Mouse (Mus musculus): ENCODE data around the gene Foxp1. TPM values are rescaled to one million over a fixed set of nuclear protein-coding genes. Genes with fewer than 3 reads are reported as not detected.

Gene Foxp1
- total and polyA plus RNA-seq, 3 experiments, result 57.4 to 88.1 (median 79.8) TPM

DNA sequence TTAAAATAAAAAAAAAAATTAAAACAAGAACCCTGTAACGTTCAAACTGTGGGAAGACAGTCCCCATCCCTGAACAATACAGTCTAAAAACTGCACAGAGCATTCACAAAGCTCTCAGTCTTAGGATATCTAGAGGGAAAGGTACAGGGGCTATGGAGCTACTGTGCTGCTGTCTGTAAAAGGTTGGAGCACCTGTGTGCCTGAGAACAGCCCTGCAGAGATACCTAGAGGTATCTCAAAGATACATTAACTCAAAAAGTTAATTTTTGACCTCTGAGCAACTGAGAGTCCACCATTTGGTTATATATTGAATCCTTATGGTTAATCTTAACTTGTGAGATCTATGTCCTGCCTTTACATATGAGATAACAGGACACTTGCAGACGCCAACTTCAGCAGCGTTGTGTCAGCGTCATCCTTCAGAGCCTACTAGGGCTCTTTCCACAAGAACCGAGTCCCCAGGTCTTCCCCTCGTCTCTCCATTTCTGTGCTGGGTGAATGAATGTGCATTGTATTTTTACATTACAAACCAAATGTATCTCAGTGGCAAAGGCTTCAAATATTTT is 30.5 kb downstream of the Foxp1 start:
- Histone ChIP-seq H3K4me3 (ENCODE audit: low read depth, low read length) (no peak overlapping the region), H3K4me1 (ENCODE audit: insufficient read depth, low read depth, low read length) (peaks cover 6% of the 10 kb centered on the region; the same call in 1 of the 2 replicates), H3K36me3 (replicated peaks) (peaks cover 32% of the 10 kb centered on the region), H3K27me3 (ENCODE audit: insufficient read depth, low read length) (no peaks in the 10 kb centered on the region), H3K9me3 (replicated peaks) (no peaks in the 10 kb centered on the region)
- DNase-seq (ENCODE audit: low spot score) (no peak), ATAC-seq (ENCODE audit: extremely low read depth, insufficient number of reproducible peaks, low FRiP score, poor library complexity, severe bottlenecking) (no peak)
- no peak for TF ChIP-seq CTCF (IDR thresholded peaks at IDR 0.05; ENCODE audit: low read depth, low read length)
- TF ChIP-seq GATA1 (IDR thresholded peaks at IDR 0.05; ENCODE audit: borderline replicate concordance, low read length), result no peak
- TF ChIP-seq POLR2AphosphoS5 (IDR thresholded peaks at IDR 0.05; ENCODE audit: insufficient replicate concordance, low read depth, low read length), result no peak
- no peak for TF ChIP-seq GATA2 (IDR thresholded peaks at IDR 0.05; ENCODE audit: borderline replicate concordance, low read depth, low read length)
- no peak for TF ChIP-seq TAL1 (conservative IDR thresholded peaks at IDR 0.05; ENCODE audit: low read depth, low read length)

DNA sequence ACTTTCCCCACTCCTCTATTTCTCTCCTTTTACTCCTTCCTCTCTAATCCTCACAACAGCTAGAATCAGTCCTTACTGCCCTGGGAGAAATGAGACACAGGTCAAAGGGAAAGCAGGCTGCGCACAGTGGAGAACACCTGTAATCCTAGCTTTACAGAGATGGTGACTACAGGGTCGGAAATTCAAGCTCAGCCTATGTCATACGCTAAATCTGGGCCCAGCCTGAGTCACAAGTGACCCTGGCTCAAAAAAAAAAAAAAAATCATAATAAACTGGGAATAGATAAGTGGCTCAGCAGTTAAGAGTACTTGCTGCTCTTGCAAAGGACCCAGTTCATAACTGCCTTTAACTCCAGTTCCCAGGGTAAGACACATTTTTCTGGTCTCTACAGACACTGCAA is 31.4 kb downstream of the Foxp1 start:
- Histone ChIP-seq H3K9me3 (replicated peaks) (no peaks in the 10 kb centered on the region), H3K36me3 (replicated peaks) (peaks cover 28% of the 10 kb centered on the region), H3K4me1 (ENCODE audit: insufficient read depth, low read depth, low read length) (peaks cover 6% of the 10 kb centered on the region; the same call in 1 of the 2 replicates), H3K27me3 (ENCODE audit: insufficient read depth, low read length) (no peaks in the 10 kb centered on the region), H3K4me3 (ENCODE audit: low read depth, low read length) (no peak overlapping the region)
- ATAC-seq (ENCODE audit: extremely low read depth, insufficient number of reproducible peaks, low FRiP score, poor library complexity, severe bottlenecking), result no peak
- DNase-seq (ENCODE audit: low spot score), result no peak
- TF ChIP-seq CTCF (IDR thresholded peaks at IDR 0.05; ENCODE audit: low read depth, low read length) (no peak), GATA1 (IDR thresholded peaks at IDR 0.05; ENCODE audit: borderline replicate concordance, low read length) (no peak), TAL1 (conservative IDR thresholded peaks at IDR 0.05; ENCODE audit: low read depth, low read length) (no peak), POLR2AphosphoS5 (IDR thresholded peaks at IDR 0.05; ENCODE audit: insufficient replicate concordance, low read depth, low read length) (no peak), GATA2 (IDR thresholded peaks at IDR 0.05; ENCODE audit: borderline replicate concordance, low read depth, low read length) (no peak)

DNA sequence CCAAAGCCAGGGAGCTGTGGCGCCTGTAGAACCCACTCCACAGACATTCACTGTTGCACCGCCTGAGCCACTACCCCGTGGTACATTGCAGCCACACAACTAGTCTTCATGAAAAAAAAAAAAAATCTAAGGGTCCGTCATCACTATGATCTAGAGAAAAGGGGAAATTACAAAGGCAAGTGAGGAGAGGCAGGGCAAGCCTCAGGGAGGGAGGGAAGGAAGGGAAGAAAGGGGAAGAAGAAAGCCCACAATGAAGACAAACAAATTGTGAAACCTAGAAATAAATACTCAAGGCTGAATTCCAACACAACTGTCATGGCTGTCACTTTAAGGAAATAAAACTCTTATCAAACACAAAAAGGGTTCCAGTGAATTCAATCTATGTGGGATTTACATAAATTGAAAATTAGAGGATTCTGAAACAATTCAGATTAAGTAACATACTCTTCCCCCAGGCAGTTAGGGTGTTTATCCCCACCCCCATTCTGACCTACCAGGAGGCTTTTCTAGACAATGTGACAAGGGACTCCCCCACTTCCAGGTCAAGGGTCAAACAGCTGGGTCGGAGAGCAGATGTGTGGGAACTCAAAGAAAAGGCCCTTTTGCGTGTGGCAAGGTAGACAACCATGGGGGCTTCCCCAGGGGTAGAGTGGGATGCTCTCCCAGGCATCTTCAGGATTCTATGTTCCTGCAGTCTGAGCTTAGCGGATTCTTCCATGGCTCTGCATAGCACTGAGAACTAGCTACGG is 32.4 kb downstream of the Foxp1 start:
- H3K9me3 ChIP-seq (replicated peaks), result no peaks in the 10 kb centered on the region
- peaks cover 38% of the 10 kb centered on the region for H3K36me3 ChIP-seq (replicated peaks)
- DNase-seq (ENCODE audit: low spot score) (no peak), ATAC-seq (ENCODE audit: extremely low read depth, insufficient number of reproducible peaks, low FRiP score, poor library complexity, severe bottlenecking) (no peak)
- no peak overlapping the region for H3K4me3 ChIP-seq (ENCODE audit: low read depth, low read length)
- no peaks in the 10 kb centered on the region for H3K27me3 ChIP-seq (ENCODE audit: insufficient read depth, low read length)
- no peak for TF ChIP-seq TAL1 (conservative IDR thresholded peaks at IDR 0.05; ENCODE audit: low read depth, low read length)
- TF ChIP-seq GATA1 (IDR thresholded peaks at IDR 0.05; ENCODE audit: borderline replicate concordance, low read length), result no peak
- no peak for TF ChIP-seq POLR2AphosphoS5 (IDR thresholded peaks at IDR 0.05; ENCODE audit: insufficient replicate concordance, low read depth, low read length)
- TF ChIP-seq CTCF (IDR thresholded peaks at IDR 0.05; ENCODE audit: low read depth, low read length), result no peak
- no peak for TF ChIP-seq GATA2 (IDR thresholded peaks at IDR 0.05; ENCODE audit: borderline replicate concordance, low read depth, low read length)
- peaks cover 6% of the 10 kb centered on the region; the same call in 1 of the 2 replicates for H3K4me1 ChIP-seq (ENCODE audit: insufficient read depth, low read depth, low read length)

GRCm38 (mm10) chr6:99489423-99489822 is 33.1 kb downstream of the Foxp1 start:
- peaks cover 41% of the 10 kb centered on the region for H3K36me3 ChIP-seq (replicated peaks)
- H3K4me1 ChIP-seq (ENCODE audit: insufficient read depth, low read depth, low read length), result peaks cover 6% of the 10 kb centered on the region; the same call in 1 of the 2 replicates
- no peak overlapping the region for H3K4me3 ChIP-seq (ENCODE audit: low read depth, low read length)
- TF ChIP-seq POLR2AphosphoS5 (IDR thresholded peaks at IDR 0.05; ENCODE audit: insufficient replicate concordance, low read depth, low read length), result no peak
- H3K27me3 ChIP-seq (ENCODE audit: insufficient read depth, low read length), result no peaks in the 10 kb centered on the region
- DNase-seq (ENCODE audit: low spot score), result no peak
- ATAC-seq (ENCODE audit: extremely low read depth, insufficient number of reproducible peaks, low FRiP score, poor library complexity, severe bottlenecking), result no peak
- H3K9me3 ChIP-seq (replicated peaks), result no peaks in the 10 kb centered on the region

- DNase-seq (ENCODE audit: low spot score) (no peak), ATAC-seq (ENCODE audit: extremely low read depth, insufficient number of reproducible peaks, low FRiP score, poor library complexity, severe bottlenecking) (no peak)
- Histone ChIP-seq H3K27me3 (ENCODE audit: insufficient read depth, low read length) (no peaks in the 10 kb centered on the region), H3K4me1 (ENCODE audit: insufficient read depth, low read depth, low read length) (peaks cover 6% of the 10 kb centered on the region; the same call in 1 of the 2 replicates), H3K36me3 (replicated peaks) (peaks cover 59% of the 10 kb centered on the region), H3K4me3 (ENCODE audit: low read depth, low read length) (no peak overlapping the region), H3K9me3 (replicated peaks) (no peaks in the 10 kb centered on the region)
- TF ChIP-seq GATA1 (IDR thresholded peaks at IDR 0.05; ENCODE audit: borderline replicate concordance, low read length) (no peak), TAL1 (conservative IDR thresholded peaks at IDR 0.05; ENCODE audit: low read depth, low read length) (no peak)
Observed at GRCm38 (mm10) chr6:99485884-99486640, 36.5 kb downstream of the Foxp1 start.

DNA sequence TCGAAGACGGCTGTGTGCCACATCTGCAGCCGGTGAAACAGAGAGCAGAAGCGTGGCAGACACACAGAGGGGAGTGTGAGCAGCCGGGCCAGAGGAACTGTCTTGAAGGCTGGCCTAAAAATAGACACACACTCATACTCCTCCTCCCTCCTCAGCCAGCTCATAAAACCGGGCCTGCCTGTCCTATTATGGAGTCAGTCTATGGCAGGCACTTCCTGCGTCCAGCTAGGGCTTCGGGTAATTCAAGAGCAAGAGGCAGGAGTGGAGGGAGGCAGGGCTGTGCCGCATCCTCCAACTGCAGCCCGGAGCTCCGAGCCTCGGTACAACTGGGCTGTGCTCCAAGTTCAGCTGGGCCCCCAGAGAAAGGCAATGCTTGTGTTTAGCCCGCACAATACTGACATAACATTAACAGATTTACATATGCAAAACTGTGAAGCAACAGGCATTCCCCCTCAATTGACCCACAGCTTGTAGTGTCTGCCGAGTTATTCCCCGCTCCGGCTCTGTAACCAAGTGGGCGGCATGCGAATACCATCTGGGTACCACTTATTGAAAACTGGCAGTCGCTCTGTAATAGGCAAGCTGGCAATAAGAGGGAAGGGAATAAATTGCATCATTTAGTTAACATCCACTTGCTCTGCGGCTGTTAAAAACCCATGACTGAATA is 37.2 kb downstream of the Foxp1 start:
- peaks cover 2% of the 10 kb centered on the region; the same call in 1 of the 2 replicates for H3K4me1 ChIP-seq (ENCODE audit: insufficient read depth, low read depth, low read length)
- ATAC-seq (ENCODE audit: extremely low read depth, insufficient number of reproducible peaks, low FRiP score, poor library complexity, severe bottlenecking) (no peak), DNase-seq (ENCODE audit: low spot score) (no peak)
- no peaks in the 10 kb centered on the region for H3K27me3 ChIP-seq (ENCODE audit: insufficient read depth, low read length)
- no peak overlapping the region for H3K4me3 ChIP-seq (ENCODE audit: low read depth, low read length)
- peaks cover 54% of the 10 kb centered on the region for H3K36me3 ChIP-seq (replicated peaks)
- TF ChIP-seq CTCF (IDR thresholded peaks at IDR 0.05; ENCODE audit: low read depth, low read length) (no peak), TAL1 (conservative IDR thresholded peaks at IDR 0.05; ENCODE audit: low read depth, low read length) (no peak), POLR2AphosphoS5 (IDR thresholded peaks at IDR 0.05; ENCODE audit: insufficient replicate concordance, low read depth, low read length) (no peak), GATA1 (IDR thresholded peaks at IDR 0.05; ENCODE audit: borderline replicate concordance, low read length) (no peak), GATA2 (IDR thresholded peaks at IDR 0.05; ENCODE audit: borderline replicate concordance, low read depth, low read length) (no peak)
- no peaks in the 10 kb centered on the region for H3K9me3 ChIP-seq (replicated peaks)

Data from G1E (cell line).